Mouse (Mus musculus) layer of hippocampus, adult 11-12 months (tissue): ENCODE results near the gene Tmem131.
A peak's percentile ranks its signal among the peaks of the same experiment; 100 is the strongest.
"Not testable (repeated sequence)": the region's sequence is repeated elsewhere in the genome, so short reads cannot be mapped to it uniquely, and the experiment has no call there.

Source experiments
- DNase-seq: peaks from one replicate; pipeline ENCODE4 v3.0.0; 2022; ENCODE audit warnings: low spot score

Tmem131 gene

GRCm38 (mm10) chr1:36830913-36831866 lies 112.3 kb downstream of the Tmem131 start:
- no peak for DNase-seq

DNA sequence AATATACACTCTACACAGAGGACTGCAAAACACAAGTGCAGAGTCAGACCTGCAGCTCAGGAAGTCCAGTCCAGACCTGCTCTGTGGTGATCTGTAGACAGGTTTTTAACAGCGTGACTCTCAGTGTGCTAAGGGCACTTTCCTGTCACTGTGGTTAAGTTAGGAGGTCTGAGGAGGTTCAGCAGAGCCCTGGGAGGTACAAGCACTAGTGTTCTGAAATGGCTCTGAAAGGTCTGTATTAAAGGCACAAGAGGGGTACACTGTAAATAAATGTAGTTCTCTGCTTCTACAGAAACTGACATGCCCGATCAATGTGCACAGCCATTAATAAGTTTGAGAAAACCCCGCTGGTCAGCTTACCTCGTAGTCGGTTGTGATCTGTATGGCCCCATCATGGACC lies 119.1 kb downstream of the Tmem131 start:
- DNase-seq, result no peak

- DNase-seq, result not testable (repeated sequence)
Observed at GRCm38 (mm10) chr1:36821918-36822317, 121.5 kb downstream of the Tmem131 start.

DNA sequence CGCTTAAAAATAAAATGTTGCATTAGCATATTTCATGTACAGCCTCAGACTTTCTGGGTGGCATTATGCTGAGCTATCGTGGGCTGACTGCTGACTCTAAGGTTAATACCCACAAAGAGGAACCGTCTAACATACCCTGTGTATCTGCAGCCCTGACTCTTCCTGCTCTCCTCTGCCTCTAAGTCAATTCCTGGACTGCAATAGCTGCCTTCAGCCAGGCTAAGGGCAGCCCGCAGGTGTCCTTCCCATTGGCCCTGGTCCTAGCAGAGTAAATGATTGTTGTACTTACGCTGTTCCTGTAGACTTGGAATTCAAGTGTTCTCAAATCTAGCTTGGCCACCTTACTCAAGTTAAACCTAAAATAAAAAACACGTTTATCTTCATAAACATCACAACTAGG lies 128.3 kb downstream of the Tmem131 start:
- no peak for DNase-seq

DNA sequence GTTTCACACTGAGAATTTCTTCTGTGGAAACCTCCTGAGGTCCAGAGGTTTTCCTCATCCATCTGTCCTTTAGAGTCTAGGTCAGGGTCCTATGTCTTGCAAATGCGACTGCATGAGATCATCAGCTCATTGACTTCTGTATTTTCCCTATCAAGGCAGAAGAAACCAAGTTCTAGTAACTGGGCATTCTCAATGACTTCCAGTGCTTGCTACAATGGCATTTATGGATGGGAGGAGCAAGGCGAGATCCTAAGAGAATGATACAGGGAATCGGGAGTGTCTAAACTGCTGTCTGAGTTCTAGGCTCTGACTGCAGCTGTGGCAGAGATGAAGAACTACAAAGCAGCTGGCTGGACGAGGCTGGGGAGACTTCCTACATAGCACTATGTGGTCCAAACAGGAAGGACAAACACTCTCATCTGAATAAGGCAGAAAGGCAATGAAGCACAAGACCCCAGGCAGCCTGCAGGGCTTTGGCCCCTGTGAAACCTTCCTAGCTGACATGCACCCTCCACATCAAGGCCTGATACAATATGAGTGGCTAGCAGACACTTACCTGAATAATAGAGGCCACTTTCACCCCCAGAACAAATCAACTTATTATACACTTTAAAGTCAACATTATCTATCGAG lies 129.1 kb downstream of the Tmem131 start:
- no peak for DNase-seq

DNA sequence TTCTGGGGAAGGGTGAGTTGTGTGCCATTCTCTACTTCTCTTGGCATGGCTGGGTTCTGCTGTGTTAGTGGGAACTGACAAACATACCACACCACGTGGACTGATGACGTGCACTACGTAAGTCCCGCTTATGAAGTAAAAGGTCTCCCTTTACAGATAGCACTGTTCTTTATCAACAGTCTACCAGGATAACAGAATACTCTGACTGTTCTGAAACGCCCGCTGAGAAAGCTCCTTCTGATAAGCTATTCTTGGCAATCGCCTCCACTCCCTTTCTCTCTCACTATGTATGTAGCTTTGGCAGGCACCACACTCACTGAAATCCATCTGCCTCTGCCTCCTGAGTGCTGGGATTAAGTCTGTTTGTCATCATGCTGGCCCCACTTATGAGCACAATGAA lies 130.1 kb downstream of the Tmem131 start:
- DNase-seq, result peak; percentile 73

GRCm38 (mm10) chr1:36811806-36812205 lies 131.7 kb downstream of the Tmem131 start:
- no peak for DNase-seq

DNA sequence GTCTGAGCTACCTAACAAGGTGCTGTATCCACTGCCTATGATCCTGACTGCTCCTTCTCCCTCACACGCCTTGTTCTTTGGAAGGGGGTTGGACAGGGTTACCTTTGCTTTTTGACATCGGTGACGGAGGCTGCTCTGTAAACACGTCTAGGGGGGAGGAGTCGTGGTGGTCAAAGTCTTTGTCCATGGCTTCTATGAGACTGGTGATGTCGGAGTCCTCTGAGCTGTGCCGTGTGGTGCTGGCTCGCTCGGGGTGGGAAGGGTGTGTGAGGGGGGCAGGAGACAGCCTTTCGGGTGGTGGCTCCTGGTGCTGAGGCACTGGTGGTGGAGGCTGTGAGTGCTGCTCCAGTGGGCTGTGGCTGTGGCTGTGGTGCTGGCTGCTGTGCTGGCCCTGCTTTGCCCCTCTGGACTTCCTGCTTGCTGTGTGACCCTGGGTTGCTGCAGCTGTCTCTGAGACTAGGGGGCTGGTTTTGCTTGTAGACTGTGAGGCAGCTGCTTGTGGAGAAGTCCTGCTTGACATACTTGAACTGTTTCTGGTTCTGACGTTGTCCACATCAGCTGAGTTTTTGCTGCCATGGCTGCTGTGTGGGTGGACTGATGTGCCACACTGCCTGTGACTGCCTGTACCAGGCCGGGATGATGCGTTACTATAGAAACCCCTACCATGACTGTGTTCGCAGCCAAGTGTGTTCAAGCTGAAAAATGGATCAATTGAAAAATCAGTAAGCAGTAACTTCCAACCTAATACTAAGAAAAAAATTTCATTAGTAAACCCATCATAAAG lies 135.5 kb downstream of the Tmem131 start:
- DNase-seq, result peak; percentile 60

- DNase-seq, result no peak
Observed at GRCm38 (mm10) chr1:36807086-36807485, 136.4 kb downstream of the Tmem131 start.

GRCm38 (mm10) chr1:36806181-36806905 lies 137.1 kb downstream of the Tmem131 start:
- no peak for DNase-seq

DNA sequence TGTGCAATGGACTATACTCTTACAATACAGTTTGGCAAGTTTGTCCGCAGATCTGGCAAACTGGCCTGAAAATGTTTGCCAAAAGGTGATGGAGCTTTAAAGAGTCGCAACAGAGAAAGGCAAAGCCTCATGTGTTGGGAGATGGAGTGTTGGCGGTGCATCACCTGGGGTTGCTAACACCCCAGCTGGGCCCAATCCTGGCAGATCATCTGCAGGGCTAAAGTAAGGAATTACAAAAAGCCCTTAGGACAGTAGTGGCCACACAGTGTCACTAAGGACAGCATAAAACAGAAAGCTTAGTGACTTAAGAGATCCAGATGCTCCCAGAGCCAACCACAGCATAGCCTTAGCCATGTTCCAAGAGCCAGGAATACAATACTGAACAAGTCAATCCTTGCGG lies 138.6 kb downstream of the Tmem131 start:
- DNase-seq, result no peak

- no peak for DNase-seq
Observed at GRCm38 (mm10) chr1:36804259-36804658, 139.2 kb downstream of the Tmem131 start.

DNA sequence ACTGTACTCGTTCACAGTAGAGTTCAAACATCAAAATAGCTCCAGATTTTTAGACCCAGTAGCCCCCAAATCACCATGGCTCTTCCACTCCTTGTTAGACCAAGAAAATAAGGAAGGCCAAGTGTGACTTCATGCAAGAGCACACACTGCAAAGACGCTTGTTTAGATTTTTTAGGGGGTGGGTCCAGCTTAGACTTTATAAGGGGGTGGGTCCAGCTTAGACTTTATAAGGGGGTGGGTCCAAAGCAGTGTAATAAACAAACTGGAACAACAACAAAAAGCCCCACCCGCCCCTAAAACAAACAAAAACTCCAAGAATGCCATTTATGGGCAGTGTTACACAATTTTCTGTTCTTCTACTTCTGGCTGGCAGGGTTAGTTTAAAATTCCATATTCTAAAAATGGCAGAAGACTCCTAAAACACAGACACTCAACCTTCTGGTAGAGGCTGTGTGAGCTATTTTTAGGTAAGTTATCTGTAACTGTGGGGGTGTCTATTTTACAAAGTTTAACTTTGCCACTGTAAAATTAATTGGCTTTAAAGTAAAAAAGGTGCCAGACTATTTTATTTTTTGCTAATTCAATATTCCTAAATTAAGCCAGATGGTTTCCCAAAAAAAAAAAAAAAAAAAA lies 143.0 kb downstream of the Tmem131 start:
- no peak for DNase-seq

DNA sequence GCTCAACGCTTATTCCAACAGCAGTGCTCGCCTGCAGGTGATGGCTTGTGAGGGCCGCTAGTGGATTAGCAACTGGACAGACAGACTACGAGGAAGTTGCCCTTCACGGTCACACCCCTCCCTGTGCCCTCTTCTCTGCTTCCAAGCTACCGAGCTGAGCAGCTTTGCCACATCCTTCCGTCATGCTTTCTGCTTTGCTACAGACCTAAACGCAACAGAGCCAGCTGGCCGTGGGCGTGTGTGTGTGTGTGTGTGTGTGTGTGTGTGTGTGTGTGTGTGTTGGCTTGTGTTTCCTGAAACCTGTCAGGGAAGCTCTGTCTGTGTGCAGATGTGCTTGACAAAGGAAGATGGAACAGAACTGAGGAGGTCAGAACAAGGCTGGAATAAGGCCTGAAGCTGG lies 146.0 kb downstream of the Tmem131 start:
- DNase-seq, result peak; percentile 73

- no peak for DNase-seq
Observed at GRCm38 (mm10) chr1:36796711-36797110, 146.8 kb downstream of the Tmem131 start.

DNA sequence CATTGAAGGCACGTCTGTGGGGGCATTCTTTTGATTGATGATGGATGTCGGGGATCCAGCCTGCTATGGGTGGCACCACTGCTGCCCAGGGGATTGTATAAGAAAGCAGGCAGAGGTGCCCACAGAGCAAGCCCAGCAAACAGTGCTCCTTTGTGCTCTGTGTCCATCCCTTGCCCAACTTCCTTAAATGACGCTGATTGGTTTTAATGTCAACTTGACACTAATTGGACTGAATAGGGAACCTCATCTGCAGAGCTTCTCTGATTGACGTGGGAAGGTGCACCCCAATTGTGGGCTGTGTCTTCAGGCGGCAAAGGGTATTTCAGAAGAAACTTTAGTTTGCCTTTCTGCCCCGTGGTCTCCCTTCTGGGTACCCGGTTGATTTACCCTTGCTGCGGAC lies 154.1 kb downstream of the Tmem131 start:
- DNase-seq, result no peak

GRCm38 (mm10) chr1:36786377-36786776 lies 157.1 kb downstream of the Tmem131 start:
- no peak for DNase-seq

DNA sequence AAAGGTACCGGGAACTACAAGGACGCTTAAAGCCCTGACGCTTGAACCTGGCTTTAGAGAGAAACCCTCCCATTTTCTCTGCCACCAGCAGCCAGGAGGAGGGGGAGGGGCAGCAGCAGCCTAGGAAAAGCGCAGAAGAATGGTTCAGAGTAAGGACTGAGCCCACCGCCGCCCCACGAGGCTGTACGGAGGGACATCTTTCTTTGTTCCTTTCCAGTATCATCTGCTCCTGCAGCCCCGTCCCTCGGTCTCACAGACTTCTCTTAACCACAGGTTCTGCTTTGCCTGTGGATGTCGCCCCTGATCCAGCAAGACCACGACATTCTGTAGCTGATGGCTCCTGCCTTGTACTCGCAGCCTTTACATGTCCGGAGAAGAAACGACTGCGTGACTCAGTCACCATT lies 158.2 kb downstream of the Tmem131 start:
- DNase-seq, result no peak

- DNase-seq, result peak; percentile 82
Observed at GRCm38 (mm10) chr1:36784365-36785134, 158.9 kb downstream of the Tmem131 start.

- no peak for DNase-seq
Observed at GRCm38 (mm10) chr1:36782476-36782875, 161.0 kb downstream of the Tmem131 start.

DNA sequence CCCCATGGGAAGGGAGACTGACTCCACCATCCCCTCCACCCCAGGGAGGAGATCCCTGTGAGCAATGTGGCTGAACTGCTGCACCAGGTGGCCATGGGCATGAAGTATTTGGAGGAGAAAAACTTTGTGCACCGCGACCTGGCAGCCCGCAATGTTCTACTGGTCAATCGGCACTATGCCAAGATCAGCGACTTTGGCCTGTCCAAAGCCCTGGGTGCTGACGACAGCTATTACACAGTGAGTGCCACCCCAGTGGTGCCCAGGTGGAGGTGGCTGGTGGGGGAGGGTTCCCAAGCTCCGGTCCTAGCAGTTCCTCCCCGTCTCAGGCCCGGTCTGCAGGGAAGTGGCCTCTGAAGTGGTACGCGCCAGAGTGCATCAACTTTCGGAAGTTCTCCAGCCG lies 162.7 kb downstream of the Tmem131 start:
- no peak for DNase-seq
